43 mouse cellular contexts compared by ENCODE assay signal in genomic region chr6:128737445-128737844, GRCm38 (mm10). TPM values are rescaled to one million over a fixed set of nuclear protein-coding genes. Genes with fewer than 3 reads are reported as not detected.
"Had no signal": no experiment of that assay in that cellular context is flagged by ENCODE, and none has a peak within 500 bp of the region (broad histone marks: within the 10 kb centered on the region; RNA-seq: fewer than 3 reads in every experiment).

No protein-coding gene starts in this region.

- H3K27me3 ChIP-seq: limb, embryonic 12.5 days; limb, embryonic 13.5 days; limb, embryonic 15.5 days; liver, embryonic 12.5 days; liver, embryonic 13.5 days; liver, embryonic 15.5 days; lung, embryonic 15.5 days; midbrain, embryonic 12.5 days; midbrain, embryonic 13.5 days; midbrain, embryonic 15.5 days had no signal

- H3K4me3 ChIP-seq: left cerebral cortex, adult 2 months; limb, embryonic 10.5 days; limb, embryonic 12.5 days; limb, embryonic 13.5 days; limb, embryonic 15.5 days; liver, embryonic 12.5 days; liver, embryonic 13.5 days; liver, embryonic 15.5 days; lung, embryonic 15.5 days; megakaryocyte, embryonic 14.5 days; midbrain, embryonic 10.5 days; midbrain, embryonic 12.5 days; midbrain, embryonic 13.5 days; midbrain, embryonic 15.5 days; myocyte had no signal

- ATAC-seq: liver, embryonic 12.5 days; liver, postnatal 0 days; lung, postnatal 0 days; midbrain, embryonic 13.5 days; midbrain, embryonic 15.5 days; midbrain, embryonic 16.5 days had no signal

- H3K36me3 ChIP-seq: limb, embryonic 10.5 days; limb, embryonic 12.5 days; limb, embryonic 13.5 days; limb, embryonic 15.5 days; liver, embryonic 12.5 days; liver, embryonic 13.5 days; liver, embryonic 15.5 days; lung, embryonic 15.5 days; midbrain, embryonic 10.5 days; midbrain, embryonic 12.5 days; midbrain, embryonic 13.5 days; midbrain, embryonic 15.5 days had no signal

- DNase-seq: left cerebral cortex, postnatal 4 days; liver; liver, embryonic 13.5 days; liver, postnatal 0 days; lung, adult 18-20 months; lung, adult 2 months; lung, embryonic 14.5 days; lung, postnatal 10 days; lung, postnatal 14 days; lung, postnatal 36 days; lung, postnatal 4 days had no signal

- H3K27ac ChIP-seq: left cerebral cortex, adult 2 months; limb, embryonic 10.5 days; limb, embryonic 12.5 days; limb, embryonic 13.5 days; limb, embryonic 15.5 days; liver, embryonic 12.5 days; liver, embryonic 13.5 days; liver, embryonic 14.5 days; liver, embryonic 15.5 days; lung, embryonic 15.5 days; macrophage; midbrain, embryonic 10.5 days; midbrain, embryonic 12.5 days; midbrain, embryonic 13.5 days; midbrain, embryonic 15.5 days had no signal

- H3K4me1 ChIP-seq: limb, embryonic 13.5 days; limb, embryonic 15.5 days; liver, embryonic 12.5 days; liver, embryonic 13.5 days; liver, embryonic 15.5 days; lung, embryonic 15.5 days; midbrain, embryonic 10.5 days; midbrain, embryonic 12.5 days; midbrain, embryonic 13.5 days; midbrain, embryonic 15.5 days had no signal

- H3K4me2 ChIP-seq: limb, embryonic 12.5 days; limb, embryonic 13.5 days; limb, embryonic 15.5 days; liver, embryonic 11.5 days; liver, embryonic 12.5 days; liver, embryonic 13.5 days; liver, embryonic 15.5 days; lung, embryonic 14.5 days; lung, embryonic 15.5 days; midbrain, embryonic 11.5 days; midbrain, embryonic 12.5 days; midbrain, embryonic 13.5 days; midbrain, embryonic 15.5 days had no signal

- H3K9ac ChIP-seq: limb, embryonic 12.5 days; limb, embryonic 13.5 days; limb, embryonic 15.5 days; liver, embryonic 12.5 days; liver, embryonic 13.5 days; liver, embryonic 14.5 days; liver, embryonic 15.5 days; liver, postnatal 0 days; lung, embryonic 14.5 days; lung, embryonic 15.5 days; midbrain, embryonic 12.5 days; midbrain, embryonic 13.5 days; midbrain, embryonic 15.5 days had no signal

- H3K9me3 ChIP-seq: limb, embryonic 10.5 days; limb, embryonic 12.5 days; limb, embryonic 15.5 days; liver, embryonic 12.5 days; liver, embryonic 13.5 days; liver, embryonic 15.5 days; lung, embryonic 15.5 days; midbrain, embryonic 10.5 days; midbrain, embryonic 12.5 days; midbrain, embryonic 13.5 days; midbrain, embryonic 15.5 days had no signal

RNA-seq across cellular contexts. Expression of gene Klrb1, which starts 14.6 kb away (rescaled TPM):
- total RNA-seq: left cerebral cortex, adult 2 months; left cerebral cortex, adult 8-10 months; left cerebral cortex, postnatal 25 days; left cerebral cortex, postnatal 36 days; liver, adult 2 months; megakaryocyte progenitor cell, adult 5-6 weeks had no signal
- polyA plus RNA-seq: limb, embryonic 10.5 days; limb, embryonic 11.5 days; limb, embryonic 12.5 days; limb, embryonic 13.5 days; limb, embryonic 14.5 days; limb, embryonic 15.5 days; liver, adult 2 months; liver, embryonic 11.5 days; liver, embryonic 12.5 days; liver, embryonic 13.5 days; liver, embryonic 14.5 days; liver, embryonic 15.5 days; liver, embryonic 16.5 days; liver, postnatal 0 days; lung, adult 2 months; lung, embryonic 14.5 days; lung, embryonic 15.5 days; lung, embryonic 16.5 days; lung, postnatal 0 days; macrophage; midbrain, embryonic 10.5 days; midbrain, embryonic 11.5 days; midbrain, embryonic 12.5 days; myocyte; neural tube, embryonic 11.5 days had no signal

RNA-seq across cellular contexts. Expression of gene Klrb1c, which starts 51.6 kb away (rescaled TPM):
- total RNA-seq: left cerebral cortex, adult 2 months; left cerebral cortex, postnatal 10 days; left cerebral cortex, postnatal 14 days; left cerebral cortex, postnatal 25 days; left cerebral cortex, postnatal 36 days; left cerebral cortex, postnatal 4 days had no signal
- polyA plus RNA-seq: limb, embryonic 10.5 days; limb, embryonic 11.5 days; limb, embryonic 12.5 days; limb, embryonic 15.5 days; liver, embryonic 11.5 days; midbrain, embryonic 10.5 days; midbrain, embryonic 11.5 days; midbrain, embryonic 12.5 days; midbrain, embryonic 13.5 days; midbrain, embryonic 16.5 days; myocyte; neural tube, embryonic 11.5 days had no signal
